Mouse (Mus musculus) common myeloid progenitor, adult 5-6 weeks (primary cell): ENCODE measurements around the gene Rc3h2. TPM values are rescaled to one million over a fixed set of nuclear protein-coding genes. Genes with fewer than 3 reads are reported as not detected.

ENCODE experiments used
- ATAC-seq: replicated peaks from 2 replicates; pipeline ENCODE4 v1.8.0; 2016; ENCODE audit warnings: low read depth, mild to moderate bottlenecking, moderate TSS enrichment, inconsistent platforms; ENCODE audit not compliant: poor library complexity, severe bottlenecking
- total RNA-seq: library from RNA; stranded (forward); fragments of 200-1000, 187-1606 nt; gene quantifications from 2 replicates; pipeline ENCODE4 v1.2.3, GENCODE M21; 2017

The Rc3h2 gene
- 36.5 and 40.8 TPM in 2 replicates for total RNA-seq

GRCm38 (mm10) chr2:37422306-37423304 lies at the start of gene Rc3h2:
Rc3h2 (minus strand) TSS chr2:37422903.
- peak; percentile 99 for ATAC-seq

- ATAC-seq = no peak
These were observed 43.6 kb upstream of the Rc3h2 start for GRCm38 (mm10) chr2:37466266-37466665.

DNA sequence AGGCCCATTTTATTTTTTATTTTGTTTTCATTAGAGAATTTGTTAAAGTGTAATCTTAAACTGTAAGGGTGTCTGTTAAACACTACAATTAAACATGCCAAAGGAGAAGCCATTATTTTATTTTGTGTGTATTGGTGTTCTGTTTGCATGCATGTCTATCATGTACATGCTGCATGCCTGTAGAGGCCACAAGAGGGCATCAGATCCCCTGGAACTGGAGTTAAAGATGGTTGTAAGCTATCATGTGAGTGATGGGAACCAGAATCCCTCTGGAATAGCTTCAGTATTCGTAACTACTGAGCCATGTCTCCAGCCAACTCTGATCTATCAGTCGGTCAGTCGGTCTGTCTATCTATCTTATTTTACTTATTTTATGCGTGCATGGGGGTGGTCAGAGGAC lies 38.0 kb upstream of the Rc3h2 start:
- ATAC-seq = no peak

DNA sequence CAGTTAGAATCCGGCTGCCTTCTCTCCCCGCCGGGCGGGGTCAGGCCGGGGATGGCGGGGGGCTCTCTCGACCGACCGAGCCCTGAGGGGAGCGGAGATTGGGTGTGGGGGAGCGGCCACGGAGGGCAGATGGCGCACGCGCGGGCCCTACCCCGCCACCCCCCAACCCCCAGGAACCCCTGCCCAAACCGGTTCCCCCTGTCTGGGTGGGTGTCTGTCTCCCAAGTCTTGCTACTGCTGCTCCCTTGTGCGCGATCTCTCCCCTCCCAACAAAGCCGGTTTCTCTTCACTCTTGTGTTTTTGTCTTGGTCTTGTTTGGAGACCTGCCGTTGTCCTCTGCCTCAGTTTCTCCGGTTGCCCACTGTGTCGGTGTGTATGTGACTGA lies 29.7 kb upstream of the Rc3h2 start:
- ATAC-seq = no peak

- ATAC-seq = peak; percentile 98
These were observed 29.1 kb upstream of the Rc3h2 start for GRCm38 (mm10) chr2:37451667-37452375.

GRCm38 (mm10) chr2:37442611-37443591 lies 20.2 kb upstream of the Rc3h2 start, which contains the start of the genes Zbtb26, Zbtb6 and Rabgap1:
Zbtb26 (minus strand) TSS chr2:37443135.
Zbtb6 (minus strand) TSS chr2:37443171.
Rabgap1 (plus strand) TSS chr2:37443279.
- ATAC-seq = peak; percentile 99

GRCm38 (mm10) chr2:37431609-37432008 lies 8.9 kb upstream of the Rc3h2 start:
- ATAC-seq = no peak

DNA sequence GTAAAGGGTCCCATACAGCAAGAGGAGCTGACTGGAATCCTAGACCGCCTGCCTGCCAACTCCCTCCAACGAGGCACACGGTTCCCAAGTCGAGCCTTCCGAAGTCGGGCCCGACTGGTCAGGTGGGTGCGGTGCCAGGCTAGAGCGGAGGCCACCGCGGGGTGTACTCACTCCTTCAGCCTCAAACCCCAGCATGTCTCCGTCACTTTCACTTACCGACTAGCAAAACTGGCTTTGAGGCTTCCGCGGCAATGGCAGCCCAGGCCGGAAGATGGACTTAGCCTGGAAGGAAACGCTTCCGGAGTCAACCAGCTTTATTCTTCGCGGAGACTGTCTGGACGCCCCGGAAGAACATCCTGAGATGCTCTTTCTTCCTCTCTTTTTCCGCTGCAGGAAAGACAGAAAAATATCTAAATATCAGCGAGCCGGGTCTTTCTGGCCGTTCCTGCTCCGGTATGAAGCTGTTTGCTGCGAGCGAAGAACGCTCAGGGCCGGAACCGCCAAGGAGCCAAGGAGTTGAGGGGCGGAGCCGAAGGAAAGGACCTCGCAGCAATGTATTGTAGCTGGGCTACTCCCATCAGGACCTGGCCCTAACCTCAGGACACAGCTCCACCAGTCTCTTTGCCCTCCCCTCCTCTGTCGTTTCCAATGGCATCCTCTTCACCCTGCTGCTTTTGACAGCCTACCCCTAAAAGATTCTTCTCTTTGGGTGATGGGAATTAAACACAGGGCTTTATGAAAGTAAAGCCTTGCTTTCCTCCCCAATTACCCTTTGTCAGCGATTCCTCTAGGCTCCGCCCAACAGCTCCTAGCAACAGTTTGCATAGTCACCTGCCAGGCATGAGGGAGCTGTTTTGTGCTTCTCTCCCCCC lies 8.1 kb upstream of the Rc3h2 start:
- peak; percentile 94 for ATAC-seq

- ATAC-seq = no peak
These were observed 968 bp upstream of the Rc3h2 start for GRCm38 (mm10) chr2:37423671-37424070.

DNA sequence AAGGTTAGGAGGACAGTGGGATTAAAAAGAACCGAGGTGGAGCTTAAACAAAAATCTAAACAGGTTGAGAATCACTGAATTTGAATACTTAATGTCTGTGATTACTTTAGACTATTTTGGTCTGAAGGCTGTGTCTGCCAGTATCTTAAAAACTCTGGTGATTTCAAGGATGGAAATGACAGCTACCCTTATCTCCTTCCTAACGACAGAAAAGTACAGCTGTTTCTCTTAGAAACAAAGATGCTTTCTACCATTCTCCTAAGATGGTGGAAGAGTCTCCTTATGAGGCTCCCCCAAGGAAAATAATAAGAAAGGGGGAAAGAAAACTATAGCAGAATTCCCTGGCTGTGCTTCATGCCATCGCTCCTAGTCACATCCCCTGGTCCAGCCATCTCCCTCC lies 800 bp downstream of the Rc3h2 start:
- no peak for ATAC-seq

DNA sequence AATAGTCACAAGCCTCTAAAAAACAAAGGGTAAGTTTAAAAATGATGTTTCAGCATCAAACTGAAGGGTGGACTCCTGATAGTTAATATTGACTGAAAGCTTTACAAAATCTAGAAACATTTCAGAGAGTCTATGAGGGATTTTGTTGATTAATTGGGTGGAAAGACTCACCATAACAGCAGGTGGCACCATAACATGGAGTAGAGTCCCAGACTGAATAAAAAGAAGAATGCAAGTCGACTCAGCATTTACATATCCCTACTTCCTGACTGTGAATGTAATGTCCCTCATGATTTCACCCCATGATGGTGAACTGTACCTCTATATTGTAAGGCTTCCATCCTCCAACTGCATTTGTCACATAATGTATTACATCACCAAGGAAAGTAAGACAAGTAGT lies 27.2 kb downstream of the Rc3h2 start:
- peak; percentile 56 for ATAC-seq

DNA sequence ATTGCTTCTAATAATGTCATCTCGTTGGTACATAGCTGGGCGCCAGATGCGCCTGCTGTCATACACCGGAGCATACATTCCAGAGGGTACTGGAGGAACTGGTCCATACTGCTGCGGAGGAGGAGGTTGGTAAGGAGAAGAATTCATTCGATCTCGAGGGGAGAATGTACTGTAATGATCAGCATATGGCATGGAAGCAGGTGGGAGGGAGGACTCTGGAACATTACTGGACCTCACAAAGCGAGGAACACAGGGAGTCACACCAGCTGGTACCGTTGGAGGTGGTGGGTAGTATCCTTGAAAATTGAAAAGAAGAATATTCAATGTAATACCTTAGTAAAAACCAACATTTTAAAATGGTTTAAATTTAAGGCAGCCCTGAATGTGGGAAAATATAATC lies 39.8 kb downstream of the Rc3h2 start:
- no peak for ATAC-seq

- peak; percentile 82 for ATAC-seq
These were observed 42.5 kb downstream of the Rc3h2 start for GRCm38 (mm10) chr2:37380189-37380588.

GRCm38 (mm10) chr2:37376018-37376417 lies 46.7 kb downstream of the Rc3h2 start:
- peak; percentile 93 for ATAC-seq

DNA sequence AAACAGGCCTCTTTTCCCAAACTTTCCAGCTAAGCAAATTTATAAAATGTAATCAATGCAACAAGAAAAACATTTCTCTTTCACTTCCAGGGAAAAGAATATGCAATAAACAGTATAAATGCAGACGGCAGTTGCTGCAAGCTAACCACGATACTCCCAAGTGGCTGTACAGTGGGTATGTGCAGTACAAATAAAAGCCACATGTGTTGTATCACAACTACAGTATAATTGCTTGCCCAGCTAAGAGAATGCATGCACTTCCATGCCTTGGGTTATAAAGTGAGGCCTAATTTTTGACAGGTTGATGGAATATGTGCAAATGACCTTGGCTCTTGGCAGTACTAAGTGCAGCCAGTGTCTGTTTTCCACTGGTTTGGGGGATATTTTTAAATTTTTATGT lies 52.1 kb downstream of the Rc3h2 start:
- no peak for ATAC-seq

GRCm38 (mm10) chr2:37359908-37360307 lies 62.8 kb downstream of the Rc3h2 start:
- no peak for ATAC-seq

DNA sequence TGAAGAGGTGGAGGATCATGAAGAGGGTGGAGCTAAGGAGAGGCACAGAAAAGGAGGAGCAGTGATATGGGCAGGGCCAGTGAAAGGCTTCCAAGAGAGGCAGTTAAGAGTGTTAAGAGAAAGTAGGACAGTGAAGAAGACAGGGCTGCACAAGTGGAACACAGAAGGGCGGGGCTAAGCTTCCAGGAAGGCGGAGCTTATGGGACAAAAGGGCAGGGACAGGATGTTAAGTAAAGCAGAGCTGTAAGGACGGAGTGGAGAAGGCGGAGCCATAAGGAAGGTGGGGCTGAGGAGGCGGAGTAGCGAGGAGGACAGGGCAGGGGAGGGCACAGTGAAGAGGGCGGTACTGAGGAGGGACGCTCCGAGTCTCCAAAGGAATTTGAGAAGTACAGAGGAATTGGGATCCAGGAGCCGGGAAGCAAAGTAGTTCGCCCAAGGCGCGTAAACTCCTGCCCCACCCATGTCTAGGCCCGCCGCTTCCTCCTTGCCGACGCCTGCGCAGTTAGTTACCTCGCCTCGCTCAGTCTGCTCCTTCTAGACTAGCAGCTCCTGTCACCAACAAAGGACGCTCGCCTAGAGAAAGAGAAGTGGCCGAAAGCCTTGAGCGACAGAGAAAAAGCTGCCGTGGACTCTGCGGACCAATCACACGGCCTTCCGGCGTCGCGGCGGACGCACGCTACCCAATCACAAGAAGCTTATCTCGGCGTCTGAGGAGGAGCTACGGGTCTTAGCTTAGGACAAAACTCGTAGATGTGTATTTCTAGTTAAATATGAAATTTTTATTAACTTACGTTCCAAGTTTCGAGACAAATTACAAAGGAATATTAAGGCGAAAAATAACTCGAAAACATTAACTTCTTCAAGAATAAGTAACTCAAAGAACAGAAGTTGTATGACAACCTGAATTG lies 63.8 kb downstream of the Rc3h2 start, which contains the start of gene Pdcl:
Gene Pdcl (minus strand): TSS at position 700 of the 908 bp plus-strand sequence.
- ATAC-seq = peak; percentile 94

- ATAC-seq = no peak
These were observed 67.1 kb downstream of the Rc3h2 start for GRCm38 (mm10) chr2:37355571-37355970.
